Comparison of ENCODE assay signal across 8 mouse cellular contexts in the genomic region with DNA sequence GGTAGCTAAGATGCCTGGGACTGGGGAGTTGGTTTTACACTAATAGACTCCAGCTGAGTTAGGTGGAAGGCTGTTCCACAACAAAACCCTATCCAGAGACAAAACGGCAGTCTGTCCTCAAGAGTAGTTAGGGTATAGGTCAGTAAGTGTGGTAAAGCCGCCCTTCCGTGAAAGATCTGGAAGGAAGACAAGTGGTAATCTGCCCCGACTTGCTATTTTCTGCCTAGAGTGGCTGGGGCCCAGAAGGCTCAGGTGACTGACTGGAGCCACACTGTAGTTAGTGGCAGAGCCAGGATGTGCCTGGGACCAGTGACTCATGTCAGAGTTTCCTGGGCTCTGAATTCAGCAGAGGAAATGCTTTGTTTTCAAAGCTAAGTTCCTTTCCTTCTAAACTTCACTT.
DNase-seq lines count a peak whose midpoint lies in the region; ATAC-seq lines count a peak whose summit lies in the region.

No protein-coding gene starts in this region.

- peak; percentile 66 for DNase-seq in gastrocnemius, adult 18-20 months (ENCODE audit: low spot score)
- no peak for DNase-seq in gastrocnemius, postnatal 4 days (ENCODE audit: low spot score in 2 of 2)
- peak; percentile 50 to 66 for DNase-seq in heart, adult 18-20 months
- DNase-seq in kidney, postnatal 14 days = peak; percentile 4
- no peak for DNase-seq in MN1 (ENCODE audit: low spot score)
- DNase-seq in right cerebral cortex, postnatal 4 days = no peak
- DNase-seq in B cell, adult 2 months = no peak

- peak; percentile 66 for ATAC-seq in CD4-positive, CD25-positive, alpha-beta regulatory T cell, adult 4 months

Comparison
In these comparisons a context has a peak if more than half of its experiments do, and no peak if none do; other contexts are left out.
1. DNase-seq: peak in gastrocnemius, adult 18-20 months (single experiment), heart, adult 18-20 months (2 of 2) and kidney, postnatal 14 days (single experiment); none in gastrocnemius, postnatal 4 days (0 of 2), MN1 (single experiment), right cerebral cortex, postnatal 4 days (single experiment) and B cell, adult 2 months (0 of 2).